Mouse (Mus musculus) gastrocnemius, postnatal 4 days (tissue): ENCODE measurements around the gene Gzmk. TPM values are rescaled to one million over a fixed set of nuclear protein-coding genes. Genes with fewer than 3 reads are reported as not detected.
"Not testable (repeated sequence)": the region's sequence is repeated elsewhere in the genome, so short reads cannot be mapped to it uniquely, and the experiment has no call there.

Experiments
- DNase-seq, 2 experiments: peaks; one replicate each; pipeline ENCODE4 v3.0.0; 2021 to 2022; ENCODE audit warnings: low spot score in 2 of 2, mixed read lengths in 2 of 2
- long read RNA-seq, 2 experiments: library from polyadenylated mRNA; stranded (forward); transcript quantifications; one replicate each; pipeline ENCODE4 v2.0.0; 2021
- total RNA-seq, 2 experiments: library from RNA; stranded (reverse); gene quantifications; 2 replicates each; pipeline ENCODE4 v1.2.3; 2021

Gzmk gene
- total RNA-seq: not detected
- long read RNA-seq, experiment 1: 0 reads
- long read RNA-seq, experiment 2: 0 reads

DNA sequence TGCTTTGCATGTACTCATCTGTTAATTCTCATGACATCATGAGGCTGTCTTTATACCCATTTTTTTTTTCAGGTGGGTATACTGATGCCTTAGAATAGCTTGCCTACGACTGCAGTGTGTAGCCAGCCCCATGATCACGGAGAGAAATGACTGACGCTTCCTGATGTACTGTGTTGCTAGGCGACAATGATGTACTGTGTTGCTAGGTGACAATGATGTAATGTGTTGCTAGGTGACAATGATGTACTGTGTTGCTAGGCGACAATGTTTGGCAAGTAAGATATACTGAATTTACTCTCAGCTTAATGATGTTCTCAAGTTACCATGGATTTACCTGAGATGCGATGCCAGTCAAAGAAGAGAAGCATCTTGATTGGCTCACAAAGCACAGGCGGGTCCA lies at the start of gene Gzmk:
Gene Gzmk, minus strand, starts transcription at position 98 of the 400 bp plus-strand sequence.
- no peak for DNase-seq

DNA sequence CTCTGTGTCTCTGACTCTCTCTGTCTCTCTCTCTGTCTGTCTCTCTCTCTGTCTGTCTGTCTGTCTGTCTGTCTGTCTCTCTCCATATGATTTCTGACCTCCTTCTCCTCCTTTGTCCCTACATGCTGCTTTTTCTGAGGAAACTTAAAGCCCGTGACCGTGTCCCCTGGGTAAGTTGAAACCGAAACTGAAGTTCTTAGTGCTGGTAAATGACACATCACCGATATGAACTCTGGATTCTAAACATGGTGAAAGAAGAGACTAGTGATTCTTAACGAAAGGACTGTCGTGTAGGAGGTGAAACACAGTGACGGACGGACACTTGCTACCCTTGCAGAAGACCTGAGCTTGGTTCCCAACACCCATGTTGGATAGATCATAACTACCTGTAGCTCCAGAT lies 45.5 kb upstream of the Gzmk start:
- DNase-seq: no peak

DNA sequence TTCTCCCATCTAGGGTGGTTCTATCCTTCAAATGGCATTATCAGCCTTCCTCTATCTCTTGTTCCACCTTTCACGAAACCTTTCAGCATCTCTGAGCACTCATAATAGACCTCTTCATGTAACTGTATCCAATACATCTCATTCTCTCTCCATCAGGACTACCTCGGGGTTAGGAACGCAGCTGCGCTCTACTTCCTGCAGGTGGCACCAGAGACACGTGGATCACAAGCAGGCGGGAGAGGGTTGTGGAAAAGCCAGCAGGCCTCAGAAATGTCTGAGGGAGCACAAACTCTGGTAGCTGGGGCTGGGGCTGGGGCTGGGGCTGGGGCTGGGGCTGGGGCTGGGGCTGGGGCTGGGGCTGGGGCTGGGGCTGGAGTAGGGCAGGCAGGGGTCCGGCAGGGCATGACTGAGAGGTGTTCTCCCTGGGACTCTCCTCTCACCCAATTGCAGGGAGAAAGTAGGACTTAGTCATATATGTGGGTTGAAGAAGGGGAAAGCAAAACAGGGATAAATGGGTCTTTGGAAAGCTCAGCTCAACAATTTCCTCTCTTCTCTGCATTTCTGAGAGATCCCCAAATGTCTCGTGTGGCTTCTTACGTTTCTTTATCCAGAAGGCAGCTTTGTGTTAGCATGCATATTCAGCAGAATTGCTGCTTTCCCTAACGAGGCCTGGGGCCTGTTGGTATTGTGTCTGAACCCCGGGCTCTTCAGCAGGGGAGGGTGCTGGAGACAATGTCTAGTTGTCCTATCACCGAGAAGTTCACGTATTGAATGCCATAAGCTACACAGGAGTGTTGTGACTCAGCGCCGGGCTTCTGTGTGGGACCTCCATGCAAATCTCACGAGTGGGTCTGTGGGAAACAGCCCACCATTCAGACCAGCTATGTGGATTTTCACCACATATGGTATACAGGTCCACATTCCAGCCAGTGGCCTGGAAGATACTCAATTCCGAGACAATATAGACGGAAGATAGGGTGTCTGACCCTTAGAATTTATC lies 44.4 kb upstream of the Gzmk start:
- DNase-seq: peak; percentile 50 to 72

DNA sequence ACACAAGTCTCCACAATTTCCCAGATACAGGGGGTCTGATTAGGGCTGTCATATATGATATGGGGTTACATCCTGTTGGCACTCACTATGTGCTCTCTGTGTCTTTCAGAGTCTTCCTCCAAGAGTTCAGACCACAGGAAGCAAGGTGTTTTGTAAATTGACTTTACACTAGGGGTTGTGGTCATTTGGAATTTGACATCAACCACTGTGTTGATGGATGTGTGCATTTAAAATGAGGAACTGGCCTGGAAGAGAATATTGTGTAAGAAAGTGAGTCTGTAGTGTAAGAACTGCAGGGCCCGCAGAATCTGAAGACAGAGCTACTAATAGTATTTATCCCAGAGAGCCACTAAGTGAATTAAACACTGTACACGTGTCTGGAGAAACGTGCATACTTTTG lies 41.5 kb upstream of the Gzmk start:
- no peak for DNase-seq

DNA sequence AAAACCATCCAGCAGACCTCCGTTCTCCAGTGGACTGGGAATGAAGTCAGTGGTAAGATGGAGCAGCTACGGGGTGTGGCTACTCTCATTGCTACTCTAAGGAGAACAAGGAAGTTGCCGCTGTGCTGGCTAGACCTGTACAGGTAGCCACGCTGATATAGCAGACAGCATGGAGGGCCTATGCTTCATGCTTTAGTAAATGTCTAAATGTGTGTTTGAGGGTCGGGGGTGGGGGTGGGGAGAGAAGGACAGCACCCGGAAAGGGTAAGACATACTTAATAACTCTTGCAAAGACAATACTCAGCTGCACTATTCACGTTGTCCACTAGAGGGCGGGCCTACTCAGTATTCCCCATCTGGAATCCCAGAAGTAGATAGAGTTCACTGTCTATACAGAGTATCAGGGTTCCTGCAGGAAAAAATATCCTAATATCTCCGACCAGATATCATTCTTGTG lies 40.8 kb upstream of the Gzmk start:
- DNase-seq: peak; percentile 58 to 74

DNA sequence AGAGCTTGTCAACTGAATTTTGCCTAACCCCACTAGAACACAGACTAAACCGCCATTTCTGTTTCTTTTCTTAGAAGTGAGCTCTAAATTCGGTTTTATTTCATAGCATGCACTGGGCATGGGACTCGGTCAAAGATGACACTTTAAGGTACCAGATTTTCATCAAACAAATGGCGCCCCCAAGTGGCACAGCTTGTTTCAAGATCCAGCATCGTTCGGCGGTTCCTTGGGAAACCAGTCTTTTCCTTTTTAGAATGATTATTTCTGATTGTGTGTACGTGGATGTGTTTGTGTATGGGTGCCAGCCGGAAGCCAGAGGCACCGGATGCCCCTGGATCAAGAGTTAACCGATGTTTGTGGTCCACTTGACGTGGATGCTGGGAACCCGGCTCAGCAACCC lies 39.5 kb upstream of the Gzmk start:
- peak; percentile 43 to 45 for DNase-seq

DNA sequence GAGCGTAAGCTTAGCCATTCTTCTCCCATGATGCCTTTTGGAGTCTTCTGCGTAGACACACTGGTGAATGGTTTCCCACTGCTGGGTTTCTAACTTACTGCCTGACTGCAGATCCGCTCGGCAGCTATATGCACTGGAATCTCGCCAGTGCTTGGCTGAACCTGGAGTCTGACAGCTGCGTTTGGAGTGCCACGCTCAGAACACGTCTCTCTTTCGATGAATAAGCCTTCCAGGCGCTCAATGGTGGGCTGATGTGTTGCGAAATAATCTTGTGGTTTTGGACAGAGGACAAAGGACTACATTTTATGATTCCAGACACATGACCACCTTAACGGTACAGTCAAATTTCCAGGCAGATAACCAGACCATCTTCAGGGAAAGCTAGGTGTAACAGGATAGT lies 37.1 kb upstream of the Gzmk start:
- peak in 1 of 2 experiments; percentile 32 for DNase-seq

DNA sequence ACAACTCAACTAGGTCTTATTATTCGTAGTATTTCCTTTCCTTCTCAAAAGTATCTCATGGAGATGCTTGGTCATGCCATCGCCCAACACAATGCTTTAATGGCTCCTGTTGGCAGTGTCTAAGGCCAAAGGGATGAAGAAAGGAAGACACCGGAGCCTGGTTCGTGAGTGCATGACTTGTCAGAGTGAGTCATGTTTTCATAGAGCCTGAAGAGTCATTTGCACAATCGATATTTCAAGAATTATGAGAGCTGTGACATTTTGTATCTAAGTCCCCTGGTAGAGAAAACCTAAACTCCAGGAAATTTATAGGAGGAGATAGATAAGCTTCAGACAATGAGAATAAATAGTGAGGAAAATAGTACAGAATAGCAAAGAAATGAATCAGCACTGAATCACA lies 33.5 kb upstream of the Gzmk start:
- no peak for DNase-seq

DNA sequence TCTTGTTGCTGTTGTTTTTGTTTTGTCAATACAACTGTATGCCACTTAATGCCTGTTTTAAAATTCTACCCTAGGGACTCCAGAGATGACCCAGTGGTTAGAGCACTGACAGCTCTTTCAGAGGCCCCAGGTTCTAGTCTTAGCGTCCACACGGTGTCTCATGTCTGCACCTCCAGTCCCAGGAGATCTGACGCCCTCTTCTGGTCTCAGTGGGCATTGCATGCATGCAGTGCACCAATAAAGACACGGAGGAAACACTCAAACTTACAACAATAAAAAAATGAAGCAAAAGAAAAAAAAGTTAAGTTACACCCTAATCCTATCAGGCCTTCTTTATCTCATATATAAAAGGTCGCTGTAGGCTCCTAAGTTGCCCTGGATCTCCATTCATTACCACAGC lies 31.5 kb upstream of the Gzmk start:
- no peak for DNase-seq

DNA sequence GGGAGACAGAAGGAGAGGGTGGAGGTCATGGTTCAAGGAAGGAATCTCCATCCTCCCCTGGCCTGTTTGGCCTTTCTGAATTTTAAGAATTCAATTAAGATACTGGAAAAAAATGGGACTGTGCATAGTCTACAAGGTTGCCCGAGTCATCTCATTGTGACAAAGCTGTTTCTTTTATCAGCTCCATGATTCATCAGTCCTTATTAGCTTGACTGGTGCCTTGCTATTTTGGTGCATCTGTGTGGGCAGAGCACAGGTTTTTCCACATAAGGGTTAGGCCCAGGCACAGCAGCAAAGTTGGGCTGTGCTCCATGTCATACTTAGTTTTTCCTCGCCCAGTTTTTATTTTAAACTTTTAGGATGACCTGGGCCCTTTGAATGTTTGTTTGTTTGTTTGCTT lies 31.1 kb upstream of the Gzmk start:
- DNase-seq: no peak

DNA sequence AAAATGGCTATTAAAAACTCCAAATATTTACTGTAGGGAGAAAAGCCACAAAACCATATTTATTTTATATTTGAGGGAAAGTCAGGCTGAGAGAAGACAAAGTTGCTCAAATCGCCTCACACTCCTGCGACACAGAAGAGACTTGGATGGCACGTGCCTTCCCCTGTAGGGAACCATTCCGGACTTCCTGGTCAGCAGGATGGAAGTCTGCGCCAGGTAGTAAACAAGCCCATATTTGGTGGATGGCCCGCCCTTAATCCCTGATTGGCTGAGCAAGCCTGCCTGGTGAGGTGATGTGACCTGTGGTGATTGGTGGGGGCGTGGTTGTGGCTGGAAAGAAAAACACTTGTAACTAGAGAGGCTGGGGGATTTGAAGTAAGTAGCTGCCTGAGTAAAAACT lies 26.9 kb upstream of the Gzmk start:
- DNase-seq: not testable (repeated sequence)

DNA sequence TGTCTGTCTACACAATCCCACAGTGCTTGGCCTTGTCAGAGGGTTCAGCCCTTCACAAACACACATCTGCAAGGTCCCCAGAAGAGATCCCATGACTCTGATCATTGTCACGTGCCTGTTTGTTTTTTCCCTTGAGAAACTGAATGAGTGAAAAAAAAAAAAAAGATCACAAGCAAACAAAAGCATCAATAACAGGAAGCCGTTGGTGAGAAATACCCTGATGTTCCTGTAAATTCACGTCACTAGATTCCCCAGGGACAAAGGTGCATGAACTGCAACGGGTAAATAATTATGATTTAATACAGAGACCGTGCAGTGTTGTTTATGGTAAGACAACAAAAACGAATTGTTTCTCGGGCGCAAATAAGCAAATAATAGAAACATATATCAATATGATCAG lies 19.3 kb upstream of the Gzmk start:
- no peak for DNase-seq

DNA sequence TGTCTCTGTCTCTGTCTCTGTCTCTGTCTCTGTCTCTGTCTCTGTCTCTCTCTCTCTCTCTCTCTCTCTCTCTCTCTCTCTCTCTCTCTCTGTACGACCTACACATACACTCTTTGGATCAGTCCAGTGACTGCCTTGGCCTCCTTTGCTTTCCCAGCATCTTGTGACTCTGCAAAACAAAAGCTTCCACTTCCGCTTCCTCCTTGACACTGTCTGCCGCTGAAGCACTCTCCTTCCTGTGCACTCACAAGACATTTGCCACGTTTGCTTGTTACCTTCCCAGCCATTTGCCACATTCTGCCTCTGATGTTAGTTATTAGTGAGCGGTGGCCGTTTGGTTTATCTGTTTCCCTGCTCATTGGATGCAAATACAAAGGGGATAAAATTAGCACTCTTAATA lies 16.4 kb upstream of the Gzmk start:
- no peak for DNase-seq

DNA sequence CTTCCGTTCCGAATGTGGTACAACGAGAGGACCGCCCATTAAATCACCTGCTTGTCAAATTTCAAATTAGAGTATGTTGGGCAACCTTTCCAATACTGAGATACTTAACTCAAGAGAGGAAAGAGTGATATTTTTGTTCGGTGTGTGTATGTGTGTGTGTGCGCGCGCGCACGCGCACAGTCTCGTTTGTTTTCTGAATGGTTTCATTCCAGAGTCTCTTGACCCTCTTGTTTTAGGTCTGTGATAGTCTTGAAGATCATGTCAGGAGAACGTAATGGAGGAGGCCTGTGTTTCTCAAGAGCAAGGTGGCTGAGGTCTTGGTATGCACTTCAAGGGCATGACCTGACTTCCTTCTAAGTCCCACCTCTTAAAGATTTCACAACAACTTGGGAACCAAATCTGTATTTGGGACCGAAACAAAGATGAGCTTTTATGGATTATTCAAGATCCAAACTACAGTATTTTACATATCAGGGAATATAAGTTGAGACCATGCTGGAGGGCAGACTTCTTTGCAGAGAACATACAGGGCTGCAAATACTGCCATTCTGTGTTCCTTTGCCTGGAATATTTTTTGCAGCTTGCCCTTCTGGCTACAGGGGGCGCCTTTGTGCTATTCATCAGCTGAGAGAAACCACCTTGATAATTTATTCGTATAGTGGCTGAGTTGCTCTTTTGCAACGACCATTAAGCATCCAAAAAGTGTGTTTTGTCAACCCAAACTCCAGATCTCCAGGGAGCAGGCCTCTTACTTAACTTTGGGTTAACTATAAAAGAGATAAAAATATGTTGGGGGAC lies 2.2 kb upstream of the Gzmk start:
- no peak for DNase-seq

DNA sequence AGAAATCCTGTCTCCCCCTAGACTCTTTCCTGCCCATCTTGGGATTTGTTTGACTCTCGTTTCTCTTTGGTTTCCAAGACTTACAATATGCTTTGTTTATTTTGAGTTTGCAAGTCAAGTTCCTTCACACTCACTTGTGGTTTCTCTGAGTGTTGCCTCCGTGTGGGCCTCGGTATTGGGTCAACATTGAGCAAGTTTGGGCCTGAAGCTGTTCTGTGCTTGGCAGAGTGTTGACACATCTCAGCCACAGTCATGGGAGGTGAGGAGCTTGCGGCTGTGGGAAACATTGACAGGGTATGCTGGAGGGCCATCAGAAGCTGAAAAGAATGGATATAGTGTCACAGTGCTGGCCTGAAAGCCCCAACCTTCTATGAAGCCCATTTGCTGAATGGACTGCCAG lies 1.4 kb upstream of the Gzmk start:
- no peak for DNase-seq

DNA sequence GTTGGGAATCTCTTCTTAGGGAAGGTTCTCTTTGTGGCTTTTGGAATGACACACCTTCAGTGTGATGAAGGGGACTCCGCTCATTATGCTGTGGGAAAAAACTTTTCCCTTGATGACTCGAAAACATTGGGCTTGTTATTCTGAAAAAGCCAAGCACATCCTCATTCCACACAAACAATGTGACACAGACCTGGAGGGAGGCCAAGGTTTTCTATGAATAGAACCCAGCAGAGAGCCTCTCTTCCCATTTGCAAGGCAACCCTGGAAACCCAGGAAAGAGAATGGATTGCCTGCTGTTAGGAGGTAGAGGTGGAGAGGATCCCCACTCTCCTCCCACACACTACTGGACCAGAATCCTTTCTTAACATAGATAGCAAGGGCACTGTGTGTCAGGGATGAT lies 1.6 kb downstream of the Gzmk start:
- peak in 1 of 2 experiments; percentile 51 for DNase-seq

DNA sequence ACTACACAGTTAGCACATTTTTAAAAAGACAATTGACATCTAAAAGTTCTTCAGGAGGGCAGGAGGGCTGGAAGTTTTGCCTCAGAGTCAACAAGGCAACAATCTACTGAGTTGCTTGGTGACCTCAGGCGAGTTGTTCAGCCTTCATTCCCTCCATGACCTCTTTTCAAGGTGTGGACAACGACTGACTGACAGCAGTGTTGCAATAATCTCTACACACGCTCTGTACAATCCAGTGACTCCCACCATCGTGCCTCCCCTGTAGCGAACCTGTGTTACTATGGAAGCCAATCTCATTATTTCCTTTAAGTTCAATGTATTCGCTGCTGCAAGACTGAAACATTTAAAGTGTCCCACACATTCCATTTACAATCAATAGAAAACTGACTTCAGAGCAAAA lies 3.9 kb downstream of the Gzmk start:
- DNase-seq: no peak

DNA sequence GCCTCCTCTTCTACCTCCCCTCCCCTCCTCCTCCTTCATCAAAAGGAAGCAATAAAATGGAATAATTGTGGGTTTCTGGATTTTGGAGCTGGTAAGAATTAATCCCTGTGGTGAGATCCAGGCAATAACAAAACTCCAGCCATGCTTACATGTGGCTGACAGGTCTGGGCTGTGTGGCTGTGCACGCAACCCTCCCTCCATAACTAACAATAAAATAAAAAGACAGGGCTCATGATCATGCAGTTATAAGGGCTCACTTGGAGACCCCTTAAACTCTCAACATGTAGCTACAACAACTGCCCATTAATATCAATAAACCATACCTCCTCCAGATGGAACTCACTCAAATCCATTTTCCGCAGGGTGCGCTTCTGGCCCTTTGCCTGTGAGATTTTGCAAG lies 11.8 kb downstream of the Gzmk start:
- no peak for DNase-seq

DNA sequence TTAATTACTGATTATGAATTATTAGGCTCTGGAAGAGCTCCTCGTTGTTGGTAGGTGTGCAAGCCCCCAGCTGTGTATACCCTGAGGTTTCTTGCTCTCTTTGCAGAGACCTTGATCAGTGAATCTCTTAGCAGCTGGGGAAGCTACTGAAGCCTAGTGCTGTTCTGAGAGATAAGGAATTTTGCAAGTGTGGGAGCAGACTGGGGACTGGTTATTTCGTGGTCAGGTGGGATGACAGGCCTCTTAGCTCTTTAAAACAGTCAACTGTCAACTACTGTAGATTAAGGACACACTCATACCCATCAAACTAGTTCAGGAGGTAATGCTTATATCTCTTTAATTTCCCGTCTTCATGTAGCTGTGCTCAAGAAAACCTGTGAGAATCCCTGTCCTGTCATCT lies 13.3 kb downstream of the Gzmk start:
- DNase-seq: no peak

DNA sequence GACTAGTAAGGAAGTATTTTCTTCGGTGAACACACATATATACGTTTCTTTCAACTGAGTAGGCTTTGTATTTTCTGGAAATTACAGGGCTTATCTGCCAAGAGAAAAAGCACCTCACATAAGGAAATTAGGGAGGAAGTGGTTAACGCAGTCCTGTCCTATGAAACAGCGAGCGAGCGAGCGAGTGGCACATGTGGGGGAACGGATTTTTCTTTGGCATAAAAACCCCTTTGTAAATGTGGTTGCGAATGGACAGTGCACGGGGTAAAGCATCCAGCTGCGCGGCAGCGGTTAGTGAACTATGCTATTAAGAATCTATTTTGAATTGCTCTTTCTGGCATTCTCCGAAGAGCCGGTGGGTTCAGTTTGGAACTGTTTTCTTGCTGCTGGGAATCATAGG lies 14.4 kb downstream of the Gzmk start:
- no peak for DNase-seq

DNA sequence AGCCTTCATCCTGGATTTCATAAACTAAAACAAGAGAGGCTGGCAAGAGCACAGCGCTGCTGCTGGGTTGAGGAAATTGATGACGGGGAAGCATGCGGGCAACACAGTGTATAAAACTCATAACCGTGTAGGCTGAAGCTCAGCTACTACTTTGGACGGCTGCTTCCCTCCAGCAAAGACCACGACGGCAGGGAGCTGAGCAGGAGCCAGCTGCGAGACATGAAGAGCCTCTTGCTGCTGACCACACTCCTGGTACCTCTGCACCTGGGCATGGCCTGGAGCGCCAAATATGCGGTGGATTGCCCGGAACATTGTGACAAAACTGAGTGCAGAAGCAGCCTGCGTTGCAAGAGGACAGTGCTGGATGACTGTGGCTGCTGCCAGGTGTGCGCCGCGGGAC lies 16.1 kb downstream of the Gzmk start, which contains the start of gene Esm1:
Gene Esm1, plus strand, starts transcription at position 36 of the 400 bp plus-strand sequence.
- DNase-seq: no peak

DNA sequence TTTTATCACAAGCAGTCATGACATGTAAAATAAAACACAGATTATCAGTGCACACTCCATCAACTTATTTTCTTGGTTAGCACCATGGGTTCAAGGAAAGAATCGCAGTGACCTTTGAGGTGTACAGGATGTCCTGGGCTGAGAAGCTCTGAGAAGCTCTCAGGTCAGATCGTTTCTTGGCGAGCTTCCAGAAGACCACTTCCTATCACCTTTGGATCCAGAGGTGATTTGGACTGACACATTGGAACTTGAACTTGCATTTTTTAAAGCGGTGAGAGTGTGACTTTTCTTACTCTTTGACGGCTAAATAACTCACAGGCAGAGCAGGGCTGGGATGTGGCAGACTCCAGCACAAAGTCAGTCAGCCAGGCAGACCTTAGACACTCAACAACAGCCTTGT lies 20.4 kb downstream of the Gzmk start:
- no peak for DNase-seq
